Mouse (Mus musculus): ENCODE results near the gene Tmem164. TPM values are rescaled to one million over a fixed set of nuclear protein-coding genes. Genes with fewer than 3 reads are reported as not detected.

The Tmem164 gene
- polyA plus RNA-seq, 1 experiment, result 12.4 TPM

- Histone ChIP-seq H3K4me3 (ENCODE audit: low read depth, low read length) (peak overlapping the region; percentile 100), H3K27me3 (ENCODE audit: control insufficient read depth, insufficient read depth, low read length) (no peaks in the 10 kb centered on the region), H3K36me3 (ENCODE audit: control insufficient read depth, insufficient read depth, low read length) (no peaks in the 10 kb centered on the region), H3K4me1 (ENCODE audit: control insufficient read depth, insufficient read depth, insufficient read length, low read length) (peaks cover 12% of the 10 kb centered on the region), H3K27ac (ENCODE audit: insufficient read depth, low read depth, low read length) (peak overlapping the region; percentile 94)
- WGBS, result 9% methylated on average over 18 of the region's 19 CpGs
- TF ChIP-seq POLR2A (IDR thresholded peaks at IDR 0.05; ENCODE audit: low read depth, low read length), result peak; percentile 31; the same call in 1 of the 2 replicates
- no peak for TF ChIP-seq CTCF (IDR thresholded peaks at IDR 0.05; ENCODE audit: extremely low read depth, insufficient read length, insufficient replicate concordance, low read depth, low read length)
These were observed 683 bp upstream of the Tmem164 start for GRCm38 (mm10) chrX:142680391-142681055.

- Histone ChIP-seq H3K36me3 (ENCODE audit: control insufficient read depth, insufficient read depth, low read length) (no peaks in the 10 kb centered on the region), H3K4me3 (ENCODE audit: low read depth, low read length) (peak overlapping the region; percentile 100), H3K27ac (ENCODE audit: insufficient read depth, low read depth, low read length) (peak overlapping the region; percentile 86), H3K27me3 (ENCODE audit: control insufficient read depth, insufficient read depth, low read length) (no peaks in the 10 kb centered on the region), H3K4me1 (ENCODE audit: control insufficient read depth, insufficient read depth, insufficient read length, low read length) (peaks cover 12% of the 10 kb centered on the region)
- 5% methylated on average over 12 of the region's 43 CpGs for WGBS
- TF ChIP-seq CTCF (IDR thresholded peaks at IDR 0.05; ENCODE audit: extremely low read depth, insufficient read length, insufficient replicate concordance, low read depth, low read length), result no peak
- no peak for TF ChIP-seq POLR2A (IDR thresholded peaks at IDR 0.05; ENCODE audit: low read depth, low read length)
These were observed 473 bp downstream of the Tmem164 start for GRCm38 (mm10) chrX:142681616-142682141.

DNA sequence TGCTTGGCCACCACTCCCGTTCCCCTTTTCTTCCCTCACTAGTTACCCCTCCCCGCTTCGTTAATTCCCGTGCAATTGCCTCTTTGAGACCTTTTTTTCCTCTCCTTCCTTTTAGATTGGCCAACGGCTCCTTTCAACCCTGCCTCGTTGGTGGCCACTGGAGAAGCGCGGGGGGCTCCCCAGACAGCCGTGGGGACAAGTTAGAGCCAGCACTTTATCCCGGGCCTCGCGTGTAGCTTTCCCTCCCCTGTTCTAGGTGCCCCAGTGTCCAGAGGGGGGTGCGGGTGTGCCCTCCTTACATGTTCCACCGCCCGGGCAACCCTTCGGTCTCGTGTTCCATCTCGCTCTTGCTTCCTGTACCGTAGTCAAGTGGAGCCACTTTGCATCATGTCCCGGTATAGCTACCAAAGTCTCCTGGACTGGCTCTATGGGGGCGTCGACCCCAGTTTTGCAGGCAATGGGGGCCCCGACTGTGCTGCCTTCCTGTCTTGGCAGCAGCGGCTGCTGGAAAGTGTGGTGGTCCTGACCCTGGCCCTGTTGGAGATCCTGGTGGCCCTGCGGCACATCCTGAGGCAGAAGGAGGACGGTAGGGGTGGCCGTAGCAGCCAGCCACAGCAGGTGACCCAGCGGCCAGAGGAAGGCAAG lies 1.1 kb downstream of the Tmem164 start:
- TF ChIP-seq POLR2A (IDR thresholded peaks at IDR 0.05; ENCODE audit: low read depth, low read length) (no peak), CTCF (IDR thresholded peaks at IDR 0.05; ENCODE audit: extremely low read depth, insufficient read length, insufficient replicate concordance, low read depth, low read length) (no peak)
- Histone ChIP-seq H3K36me3 (ENCODE audit: control insufficient read depth, insufficient read depth, low read length) (no peaks in the 10 kb centered on the region), H3K4me3 (ENCODE audit: low read depth, low read length) (peak overlapping the region; percentile 100), H3K27me3 (ENCODE audit: control insufficient read depth, insufficient read depth, low read length) (no peaks in the 10 kb centered on the region), H3K4me1 (ENCODE audit: control insufficient read depth, insufficient read depth, insufficient read length, low read length) (peaks cover 13% of the 10 kb centered on the region), H3K27ac (ENCODE audit: insufficient read depth, low read depth, low read length) (peak overlapping the region; percentile 64)
- 17% methylated on average over 28 of the region's 28 CpGs for WGBS

- peak overlapping the region; percentile 64 for H3K27ac ChIP-seq (ENCODE audit: insufficient read depth, low read depth, low read length)
- no peaks in the 10 kb centered on the region for H3K36me3 ChIP-seq (ENCODE audit: control insufficient read depth, insufficient read depth, low read length)
- H3K4me1 ChIP-seq (ENCODE audit: control insufficient read depth, insufficient read depth, insufficient read length, low read length), result peaks cover 16% of the 10 kb centered on the region
- H3K27me3 ChIP-seq (ENCODE audit: control insufficient read depth, insufficient read depth, low read length), result no peaks in the 10 kb centered on the region
- TF ChIP-seq POLR2A (IDR thresholded peaks at IDR 0.05; ENCODE audit: low read depth, low read length) (no peak), CTCF (IDR thresholded peaks at IDR 0.05; ENCODE audit: extremely low read depth, insufficient read length, insufficient replicate concordance, low read depth, low read length) (no peak)
- peak overlapping the region; percentile 100 for H3K4me3 ChIP-seq (ENCODE audit: low read depth, low read length)
- 28% methylated on average over 5 of the region's 5 CpGs for WGBS
These were observed 1.8 kb downstream of the Tmem164 start for GRCm38 (mm10) chrX:142682990-142683389.

- WGBS, result 39% methylated on average over 4 of the region's 4 CpGs
- Histone ChIP-seq H3K4me1 (ENCODE audit: control insufficient read depth, insufficient read depth, insufficient read length, low read length) (peaks cover 16% of the 10 kb centered on the region), H3K27ac (ENCODE audit: insufficient read depth, low read depth, low read length) (no peak overlapping the region), H3K4me3 (ENCODE audit: low read depth, low read length) (no peak overlapping the region), H3K27me3 (ENCODE audit: control insufficient read depth, insufficient read depth, low read length) (no peaks in the 10 kb centered on the region), H3K36me3 (ENCODE audit: control insufficient read depth, insufficient read depth, low read length) (no peaks in the 10 kb centered on the region)
- TF ChIP-seq POLR2A (IDR thresholded peaks at IDR 0.05; ENCODE audit: low read depth, low read length), result no peak
- TF ChIP-seq CTCF (IDR thresholded peaks at IDR 0.05; ENCODE audit: extremely low read depth, insufficient read length, insufficient replicate concordance, low read depth, low read length), result no peak
These were observed 3.5 kb downstream of the Tmem164 start for GRCm38 (mm10) chrX:142684674-142685073.

DNA sequence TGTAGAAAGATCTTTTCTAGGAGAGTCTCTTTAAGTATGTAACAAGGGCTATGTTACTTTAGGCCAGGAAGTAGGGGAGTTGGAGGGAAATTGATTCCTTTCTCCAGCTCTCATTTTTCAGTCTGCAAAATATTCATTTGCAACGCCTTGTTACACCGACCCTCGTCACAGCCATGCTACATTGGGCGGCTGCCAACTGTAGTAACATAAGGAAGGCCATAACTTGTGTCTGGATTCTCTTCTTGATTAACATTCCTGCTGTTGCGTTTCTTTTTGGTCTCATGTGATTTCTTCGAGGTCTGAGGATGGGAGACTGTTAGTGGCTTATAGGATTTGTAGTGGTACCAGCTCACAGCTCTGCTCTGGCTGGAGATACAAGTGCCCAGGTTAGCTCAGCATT lies 4.5 kb downstream of the Tmem164 start:
- WGBS, result 38% methylated on average over 6 of the region's 6 CpGs
- Histone ChIP-seq H3K36me3 (ENCODE audit: control insufficient read depth, insufficient read depth, low read length) (peaks cover 2% of the 10 kb centered on the region; the same call in 1 of the 2 replicates), H3K4me3 (ENCODE audit: low read depth, low read length) (no peak overlapping the region), H3K4me1 (ENCODE audit: control insufficient read depth, insufficient read depth, insufficient read length, low read length) (peaks cover 16% of the 10 kb centered on the region), H3K27ac (ENCODE audit: insufficient read depth, low read depth, low read length) (no peak overlapping the region), H3K27me3 (ENCODE audit: control insufficient read depth, insufficient read depth, low read length) (no peaks in the 10 kb centered on the region)
- TF ChIP-seq POLR2A (IDR thresholded peaks at IDR 0.05; ENCODE audit: low read depth, low read length), result no peak
- no peak for TF ChIP-seq CTCF (IDR thresholded peaks at IDR 0.05; ENCODE audit: extremely low read depth, insufficient read length, insufficient replicate concordance, low read depth, low read length)

GRCm38 (mm10) chrX:142688509-142688908 lies 7.3 kb downstream of the Tmem164 start:
- Histone ChIP-seq H3K36me3 (ENCODE audit: control insufficient read depth, insufficient read depth, low read length) (peaks cover 4% of the 10 kb centered on the region; the same call in 1 of the 2 replicates), H3K4me3 (ENCODE audit: low read depth, low read length) (no peak overlapping the region), H3K27ac (ENCODE audit: insufficient read depth, low read depth, low read length) (no peak overlapping the region), H3K4me1 (ENCODE audit: control insufficient read depth, insufficient read depth, insufficient read length, low read length) (peaks cover 5% of the 10 kb centered on the region; the same call in 1 of the 2 replicates), H3K27me3 (ENCODE audit: control insufficient read depth, insufficient read depth, low read length) (no peaks in the 10 kb centered on the region)
- no peak for TF ChIP-seq POLR2A (IDR thresholded peaks at IDR 0.05; ENCODE audit: low read depth, low read length)
- no peak for TF ChIP-seq CTCF (IDR thresholded peaks at IDR 0.05; ENCODE audit: extremely low read depth, insufficient read length, insufficient replicate concordance, low read depth, low read length)
- WGBS, result 77% methylated on average over 9 of the region's 9 CpGs
